Mouse (Mus musculus) natural killer cell, adult 2 months (primary cell): ENCODE measurements around the gene Fgfr1op2.

Source experiments
- DNase-seq, 2 experiments: peaks; one replicate each; pipeline ENCODE4 v3.0.0; 2022; ENCODE audit warnings: low spot score in 2 of 2

Gene Fgfr1op2

GRCm38 (mm10) chr6:146641621-146642210 is 64.7 kb downstream of the Fgfr1op2 start:
- no peak for DNase-seq

- DNase-seq: peak; percentile 98 to 99
Measured at GRCm38 (mm10) chr6:146642276-146643183, 65.5 kb downstream of the Fgfr1op2 start, which contains the start of the genes Med21 and Tm7sf3. TSS of gene Med21 (plus strand) at chr6:146642547. TSS of gene Tm7sf3 (minus strand) at chr6:146642824.

GRCm38 (mm10) chr6:146643184-146643570 is 66.2 kb downstream of the Fgfr1op2 start:
- DNase-seq: peak in 1 of 2 experiments; percentile 1
